Mouse (Mus musculus): Measurements from ENCODE around the gene Gm10197. TPM values are rescaled to one million over a fixed set of nuclear protein-coding genes. Genes with fewer than 3 reads are reported as not detected.
A peak's percentile ranks its signal among the peaks of the same experiment; 100 is the strongest.

Gm10197 gene
- polyA plus RNA-seq, 1 experiment from 2014 or later: 32.0 TPM

- ChIA-PET CTCF (interaction anchor here (0.9 to 1.4 kb wide), 5 partner anchors 11 to 117 kb away, joined by 3 to 4 read pairs (median 3); no protein-coding TSS in a partner anchor), POLR2A (interaction anchor here (0.6 to 1.6 kb wide), 2 partner anchors 17 to 54 kb away, joined by 5 to 9 read pairs; partner anchors contain the start of gene Mxi1)
- ATAC-seq (peak; percentile 40), DNase-seq (ENCODE audit: low read depth, low spot score) (peak; percentile 38)
- in situ Hi-C loops (cut with MboI; ENCODE audit: low pct_unique_long_range_greater_than_20kb): loop anchor here (5.0 to 25.0 kb wide), 2 partner anchors 118 to 353 kb away; no protein-coding TSS in a partner anchor
- no peaks in the 10 kb centered on the region for H3K27me3 ChIP-seq
- TF ChIP-seq CTCF (IDR thresholded peaks at IDR 0.05): no peak
Observed at GRCm38 (mm10) chr19:53364963-53365362, 6.6 kb downstream of the Gm10197 start.

GRCm38 (mm10) chr19:53364551-53364950, 7.0 kb downstream of the Gm10197 start:
- CTCF ChIA-PET: interaction anchor here (1.2 kb wide), 2 partner anchors 11 to 117 kb away, joined by 4 read pairs; no protein-coding TSS in a partner anchor
- POLR2A ChIA-PET: interaction anchor here (0.6 to 1.4 kb wide), 2 partner anchors 16 to 54 kb away, joined by 5 to 6 read pairs; partner anchors contain the start of gene Mxi1
- ATAC-seq (no peak), DNase-seq (ENCODE audit: low read depth, low spot score) (no peak)
- no peak for TF ChIP-seq CTCF (IDR thresholded peaks at IDR 0.05)
- H3K27me3 ChIP-seq: no peaks in the 10 kb centered on the region
- in situ Hi-C loops (cut with MboI; ENCODE audit: low pct_unique_long_range_greater_than_20kb): loop anchor here (5.0 to 25.0 kb wide), 2 partner anchors 117 to 352 kb away; no protein-coding TSS in a partner anchor

GRCm38 (mm10) chr19:53362967-53363366, 8.6 kb downstream of the Gm10197 start:
- in situ Hi-C loops (cut with MboI; ENCODE audit: low pct_unique_long_range_greater_than_20kb): loop anchor here (5.0 to 25.0 kb wide), 2 partner anchors 116 to 351 kb away; no protein-coding TSS in a partner anchor
- DNase-seq (ENCODE audit: low read depth, low spot score): no peak
- no peaks in the 10 kb centered on the region for H3K27me3 ChIP-seq
- no peak for ATAC-seq
- CTCF ChIA-PET: no interaction called here
- POLR2A ChIA-PET: no interaction called here
- TF ChIP-seq CTCF (IDR thresholded peaks at IDR 0.05): peak; percentile 62

GRCm38 (mm10) chr19:53360265-53360958, 11.2 kb downstream of the Gm10197 start:
- POLR2A ChIA-PET: no interaction called here
- CTCF ChIA-PET: interaction anchor here (0.8 to 1.6 kb wide), 5 partner anchors 9 to 113 kb away, joined by 3 to 6 read pairs (median 5); no protein-coding TSS in a partner anchor
- no peak for TF ChIP-seq CTCF (IDR thresholded peaks at IDR 0.05)
- in situ Hi-C loops (cut with MboI; ENCODE audit: low pct_unique_long_range_greater_than_20kb): loop anchor here (5.0 to 25.0 kb wide), 2 partner anchors 113 to 348 kb away; no protein-coding TSS in a partner anchor
- H3K27me3 ChIP-seq: no peaks in the 10 kb centered on the region
- ATAC-seq (no peak), DNase-seq (ENCODE audit: low read depth, low spot score) (no peak)

GRCm38 (mm10) chr19:53359160-53360033, 12.2 kb downstream of the Gm10197 start:
- in situ Hi-C loops (cut with MboI; ENCODE audit: low pct_unique_long_range_greater_than_20kb): loop anchor here (5.0 to 25.0 kb wide), 2 partner anchors 112 to 347 kb away; no protein-coding TSS in a partner anchor
- no peak for DNase-seq (ENCODE audit: low read depth, low spot score)
- no peaks in the 10 kb centered on the region for H3K27me3 ChIP-seq
- ChIA-PET POLR2A (no interaction called here), CTCF (interaction anchor here (0.8 to 1.6 kb wide), 4 partner anchors 10 to 112 kb away, joined by 3 to 6 read pairs (median 4); no protein-coding TSS in a partner anchor)
- TF ChIP-seq CTCF (IDR thresholded peaks at IDR 0.05): no peak
- no peak for ATAC-seq

- ATAC-seq: no peak
- in situ Hi-C loops (cut with MboI; ENCODE audit: low pct_unique_long_range_greater_than_20kb): loop anchor here (25.0 kb wide), 1 partner anchor 343 kb away; no protein-coding TSS in a partner anchor
- POLR2A ChIA-PET: no interaction called here
- DNase-seq (ENCODE audit: low read depth, low spot score): no peak
- CTCF ChIA-PET: no interaction called here
- no peak for TF ChIP-seq CTCF (IDR thresholded peaks at IDR 0.05)
- no peaks in the 10 kb centered on the region for H3K27me3 ChIP-seq
Observed at GRCm38 (mm10) chr19:53355065-53355464, 16.5 kb downstream of the Gm10197 start.

- ChIA-PET POLR2A (no interaction called here), CTCF (interaction anchor here (1.1 kb wide), 1 partner anchor 10 kb away, joined by 4 read pairs; no protein-coding TSS in a partner anchor)
- in situ Hi-C loops (cut with MboI; ENCODE audit: low pct_unique_long_range_greater_than_20kb): loop anchor here (25.0 kb wide), 1 partner anchor 342 kb away; no protein-coding TSS in a partner anchor
- ATAC-seq (no peak), DNase-seq (ENCODE audit: low read depth, low spot score) (no peak)
- no peaks in the 10 kb centered on the region for H3K27me3 ChIP-seq
- no peak for TF ChIP-seq CTCF (IDR thresholded peaks at IDR 0.05)
Observed at GRCm38 (mm10) chr19:53354271-53355000, 17.1 kb downstream of the Gm10197 start.

GRCm38 (mm10) chr19:53353864-53354263, 17.7 kb downstream of the Gm10197 start:
- TF ChIP-seq CTCF (IDR thresholded peaks at IDR 0.05): no peak
- in situ Hi-C loops (cut with MboI; ENCODE audit: low pct_unique_long_range_greater_than_20kb): loop anchor here (25.0 kb wide), 1 partner anchor 342 kb away; no protein-coding TSS in a partner anchor
- no peak for ATAC-seq

GRCm38 (mm10) chr19:53345766-53346165, 25.8 kb downstream of the Gm10197 start:
- no peaks in the 10 kb centered on the region for H3K27me3 ChIP-seq
- CTCF ChIA-PET: interaction anchor here (1.4 kb wide), 1 partner anchor 20 kb away, joined by 3 read pairs; no protein-coding TSS in a partner anchor
- in situ Hi-C loops (cut with MboI; ENCODE audit: low pct_unique_long_range_greater_than_20kb): no loop called here
- TF ChIP-seq CTCF (IDR thresholded peaks at IDR 0.05): no peak
- ATAC-seq (no peak), DNase-seq (ENCODE audit: low read depth, low spot score) (no peak)
- POLR2A ChIA-PET: no interaction called here

More at GRCm38 (mm10) chr19:53353864-53354263, 17.7 kb downstream of the Gm10197 start:
- ChIA-PET CTCF (interaction anchor here (1.1 kb wide), 2 partner anchors 10 kb away, joined by 4 read pairs; no protein-coding TSS in a partner anchor), POLR2A (interaction anchor here (1.0 kb wide), 1 partner anchor 14 kb away, joined by 5 read pairs; no protein-coding TSS in a partner anchor)
- DNase-seq (ENCODE audit: low read depth, low spot score): no peak
- no peaks in the 10 kb centered on the region for H3K27me3 ChIP-seq
